Mouse (Mus musculus) neural tube, embryonic 12.5 days (tissue): ENCODE measurements around the gene Palm. TPM values are rescaled to one million over a fixed set of nuclear protein-coding genes. Genes with fewer than 3 reads are reported as not detected.
A peak's percentile ranks its signal among the peaks of the same experiment; 100 is the strongest.

ENCODE experiments used
- ATAC-seq: fragments of 200-750 bp; cut with Nextera tagmentation; 2 replicates; pipeline ENCODE4 v1.8.0; 2017; ENCODE audit warnings: low read depth, mild to moderate bottlenecking, moderate TSS enrichment, moderate library complexity; ENCODE audit not compliant: low FRiP score
- H3K27ac ChIP-seq: fragments of 300-500 bp; sonication (generic); 2 replicates; pipeline ENCODE4 v1.5.1; 2016
- H3K27me3 ChIP-seq: fragments of 300-500 bp; sonication (generic); replicated peaks from 2 replicates; pipeline ENCODE4 v1.6.1; 2016; ENCODE audit warnings: mild to moderate bottlenecking
- H3K36me3 ChIP-seq: fragments of 300-500 bp; sonication (generic); 2 replicates; pipeline ENCODE4 v1.6.1; 2016; ENCODE audit warnings: mild to moderate bottlenecking
- H3K4me1 ChIP-seq: fragments of 300-500 bp; sonication (generic); 2 replicates; pipeline ENCODE4 v1.6.1; 2016
- H3K4me2 ChIP-seq: fragments of 300-500 bp; sonication (generic); replicated peaks from 2 replicates; pipeline ENCODE4 v1.6.1; 2016; ENCODE audit warnings: mild to moderate bottlenecking
- H3K4me3 ChIP-seq: fragments of 300-500 bp; sonication (generic); 2 replicates; pipeline ENCODE4 v1.5.1; 2016
- H3K9ac ChIP-seq: fragments of 300-500 bp; sonication (generic); 2 replicates; pipeline ENCODE4 v1.6.1; 2016; ENCODE audit warnings: mild to moderate bottlenecking
- H3K9me3 ChIP-seq: fragments of 300-500 bp; sonication (generic); 2 replicates; pipeline ENCODE4 v1.6.1; 2016; ENCODE audit warnings: mild to moderate bottlenecking
- WGBS: fragments of 180-500 bp; shearing (Covaris S2); methylation state at CpG from one replicate; pipeline ENCODE4 v1.1.7; 2016; 5-methylcytosine and 5-hydroxymethylcytosine counted together
- polyA plus RNA-seq: library from polyadenylated mRNA; unstranded; fragments of >200 nt; fragmentation: Nextera tagmentation; extraction: Ambion mirVana; gene quantifications from 2 replicates; pipeline ENCODE4 v1.2.1, GENCODE M21; 2016

The Palm gene
- polyA plus RNA-seq, 1 experiment from 2014 or later, result 205 TPM

DNA sequence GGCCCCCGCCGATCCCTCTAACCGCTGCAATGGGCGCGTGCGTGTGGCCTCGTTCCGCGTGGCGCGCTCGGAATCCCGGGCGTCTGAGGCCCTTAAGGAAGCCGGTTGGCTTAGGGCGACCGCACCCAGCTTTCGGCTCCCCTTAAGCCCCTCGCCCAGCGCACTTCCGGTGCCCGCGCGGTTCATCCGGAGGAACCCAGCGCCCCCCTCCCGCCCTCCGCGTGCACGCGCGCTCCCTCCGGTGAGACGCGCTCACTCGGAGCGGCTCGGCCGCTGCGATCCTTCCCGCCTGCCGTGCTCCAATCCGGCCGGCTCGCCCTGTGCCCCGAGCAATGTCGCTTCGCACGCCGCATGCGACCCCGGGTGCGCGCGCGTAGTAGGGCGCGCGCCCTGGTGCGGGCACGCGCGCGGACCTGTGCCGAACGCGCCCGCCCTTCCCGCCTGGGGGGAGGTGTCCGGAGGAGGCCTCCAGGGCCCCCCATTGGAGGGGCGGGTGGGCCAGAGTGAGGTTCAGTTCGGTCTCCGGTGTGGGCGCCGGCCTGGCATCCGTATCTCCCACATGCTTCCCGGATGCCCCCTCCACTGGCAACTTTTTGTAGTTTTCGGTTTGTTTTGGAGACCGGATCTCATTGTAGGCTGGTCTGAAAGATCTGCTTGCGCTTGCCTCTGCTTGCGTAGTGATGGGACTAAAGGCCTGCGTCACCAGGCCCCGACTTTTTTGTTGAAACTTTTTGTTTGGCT, 61.6 kb downstream of the Palm start:
- Histone ChIP-seq H3K4me3 (peak overlapping the region; percentile 96), H3K9me3 (no peaks in the 10 kb centered on the region), H3K27ac (peak overlapping the region; percentile 99), H3K36me3 (peaks cover 35% of the 10 kb centered on the region), H3K4me2 (peak overlapping the region; percentile 100), H3K4me1 (peaks cover 60% of the 10 kb centered on the region), H3K9ac (peak overlapping the region; percentile 97), H3K27me3 (no peaks in the 10 kb centered on the region)
- WGBS, result under 1% methylated on average over 83 of the region's 83 CpGs
- peak; percentile 49 for ATAC-seq

DNA sequence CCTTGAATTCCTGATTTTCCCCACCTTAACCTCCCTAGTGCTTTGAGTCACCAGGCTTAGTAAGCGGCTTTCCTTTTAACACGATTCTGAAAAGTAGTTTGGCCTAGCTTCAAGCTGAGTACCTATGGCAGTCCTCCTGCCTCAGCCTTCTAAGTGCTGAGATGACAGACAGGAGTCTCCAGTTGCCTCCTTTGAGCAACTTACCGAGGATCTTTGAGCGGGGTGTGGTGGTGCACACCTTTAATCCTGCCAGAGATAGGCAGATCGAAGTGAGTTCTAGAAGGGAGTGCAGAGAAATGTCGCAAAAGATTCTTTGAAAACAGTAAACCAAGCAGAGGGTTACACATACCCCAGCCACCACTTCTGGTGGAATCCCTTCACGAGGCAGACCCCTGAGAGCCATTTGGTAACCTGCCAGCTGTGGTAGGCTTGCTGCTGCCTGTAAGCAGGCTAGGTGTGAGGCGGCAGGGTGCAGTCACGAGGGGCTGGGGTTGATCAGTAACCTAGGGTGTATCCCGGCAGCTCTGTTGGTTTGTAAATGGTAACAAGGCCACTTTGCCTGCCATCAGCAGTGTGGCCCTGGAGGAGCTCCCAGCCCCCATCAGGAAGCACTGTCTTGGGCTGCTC, 62.3 kb downstream of the Palm start:
- Histone ChIP-seq H3K4me3 (peak overlapping the region; percentile 96), H3K4me2 (peak overlapping the region; percentile 100), H3K36me3 (peaks cover 42% of the 10 kb centered on the region), H3K9me3 (no peaks in the 10 kb centered on the region), H3K27ac (no peak overlapping the region), H3K9ac (peak overlapping the region; percentile 97), H3K4me1 (peaks cover 60% of the 10 kb centered on the region), H3K27me3 (no peaks in the 10 kb centered on the region)
- ATAC-seq, result no peak
- 6% methylated on average over 10 of the region's 10 CpGs for WGBS

DNA sequence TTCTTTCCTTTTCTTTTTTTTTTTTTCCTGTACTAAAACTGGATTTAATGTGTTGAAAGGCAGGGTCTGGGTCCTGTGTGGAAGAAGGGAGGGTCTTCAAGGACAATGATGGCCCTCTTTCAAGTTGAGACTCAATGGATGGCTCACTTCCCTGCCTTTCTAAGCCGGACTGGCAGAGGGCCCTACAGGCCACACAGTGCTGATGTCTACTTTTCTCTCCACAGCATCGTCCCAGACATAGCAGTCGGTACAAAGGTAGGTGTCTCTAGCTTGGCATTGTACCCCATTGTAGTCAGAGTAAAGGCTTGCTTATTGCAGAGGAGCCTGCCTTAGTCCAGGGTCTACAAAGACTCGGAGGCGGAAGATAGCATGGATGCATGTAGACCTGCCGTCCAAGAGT, 62.9 kb downstream of the Palm start:
- no peak overlapping the region for H3K27ac ChIP-seq
- H3K4me3 ChIP-seq, result peak overlapping the region; percentile 96
- peak overlapping the region; percentile 97 for H3K9ac ChIP-seq
- peaks cover 48% of the 10 kb centered on the region for H3K36me3 ChIP-seq
- H3K4me1 ChIP-seq, result peaks cover 60% of the 10 kb centered on the region
- H3K9me3 ChIP-seq, result no peaks in the 10 kb centered on the region
- WGBS, result 57% methylated on average over 6 of the region's 6 CpGs
- H3K4me2 ChIP-seq, result peak overlapping the region; percentile 100
- H3K27me3 ChIP-seq, result no peaks in the 10 kb centered on the region
- ATAC-seq, result no peak

DNA sequence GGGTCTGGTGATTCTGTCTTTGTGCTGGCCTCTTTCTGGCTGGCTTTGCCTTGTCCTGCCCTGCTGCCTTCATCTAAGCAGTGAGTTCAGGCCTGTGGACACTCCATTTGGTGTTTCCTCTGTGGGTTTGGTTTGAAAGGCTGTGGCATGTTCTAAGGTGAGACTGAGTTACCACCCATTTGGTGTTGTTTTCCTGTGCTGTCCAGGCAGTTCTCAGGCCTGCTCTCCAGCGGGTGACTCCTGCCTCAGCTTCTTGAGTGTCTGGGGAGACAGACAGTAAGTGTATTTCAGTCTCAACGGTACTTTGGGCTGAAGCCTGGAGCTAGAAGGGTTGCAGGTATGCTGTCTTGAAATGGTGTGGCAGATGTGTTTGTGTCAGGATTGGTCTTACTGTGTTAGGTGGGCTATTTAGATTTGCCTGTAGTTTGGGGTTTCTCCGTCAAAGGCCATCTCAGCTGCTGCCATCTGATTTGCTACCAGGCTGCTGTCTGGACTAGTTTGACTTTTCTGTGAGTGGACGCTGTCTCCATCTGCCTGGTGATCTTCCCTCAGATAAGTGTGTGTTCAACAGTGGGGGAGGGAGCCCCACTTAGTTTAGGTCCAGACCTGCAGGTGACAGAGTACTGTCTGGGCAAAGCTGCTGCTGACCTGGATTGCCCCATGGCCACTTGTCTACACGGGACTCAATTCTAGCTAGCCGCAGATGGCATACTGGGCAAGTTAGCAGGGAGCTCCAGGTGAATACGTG, 63.5 kb downstream of the Palm start:
- Histone ChIP-seq H3K4me1 (peaks cover 54% of the 10 kb centered on the region), H3K9ac (peak overlapping the region; percentile 97), H3K27ac (peak overlapping the region; percentile 26; the same call in 1 of the 2 replicates), H3K9me3 (no peaks in the 10 kb centered on the region), H3K27me3 (no peaks in the 10 kb centered on the region), H3K36me3 (peaks cover 54% of the 10 kb centered on the region), H3K4me3 (peak overlapping the region; percentile 96), H3K4me2 (peak overlapping the region; percentile 100)
- ATAC-seq, result no peak
- 62% methylated on average over 7 of the region's 7 CpGs for WGBS

DNA sequence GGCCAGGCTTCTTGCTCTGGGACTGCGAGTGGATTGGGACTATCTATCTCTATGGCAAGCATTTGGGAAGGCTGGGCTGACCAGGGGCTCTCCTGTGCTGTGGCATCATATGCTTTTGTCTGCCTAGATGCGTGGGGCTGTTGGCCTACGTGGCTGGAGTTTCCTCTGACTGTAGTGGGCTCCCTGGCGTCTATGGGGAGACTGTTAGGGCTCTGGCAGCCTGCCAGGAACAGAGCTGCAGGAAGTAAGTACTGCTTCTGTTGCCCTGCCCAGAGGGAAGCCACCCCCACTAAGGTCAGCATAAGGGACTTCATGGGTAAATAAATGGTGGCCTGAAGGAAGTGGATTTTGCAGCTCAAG, 64.1 kb downstream of the Palm start:
- H3K36me3 ChIP-seq, result peaks cover 60% of the 10 kb centered on the region
- peak overlapping the region; percentile 96 for H3K4me3 ChIP-seq
- peak overlapping the region; percentile 26; the same call in 1 of the 2 replicates for H3K27ac ChIP-seq
- peaks cover 48% of the 10 kb centered on the region for H3K4me1 ChIP-seq
- H3K27me3 ChIP-seq, result no peaks in the 10 kb centered on the region
- WGBS, result 37% methylated on average over 4 of the region's 4 CpGs
- H3K9ac ChIP-seq, result peak overlapping the region; percentile 97
- peak overlapping the region; percentile 100 for H3K4me2 ChIP-seq
- no peak for ATAC-seq
- H3K9me3 ChIP-seq, result no peaks in the 10 kb centered on the region

DNA sequence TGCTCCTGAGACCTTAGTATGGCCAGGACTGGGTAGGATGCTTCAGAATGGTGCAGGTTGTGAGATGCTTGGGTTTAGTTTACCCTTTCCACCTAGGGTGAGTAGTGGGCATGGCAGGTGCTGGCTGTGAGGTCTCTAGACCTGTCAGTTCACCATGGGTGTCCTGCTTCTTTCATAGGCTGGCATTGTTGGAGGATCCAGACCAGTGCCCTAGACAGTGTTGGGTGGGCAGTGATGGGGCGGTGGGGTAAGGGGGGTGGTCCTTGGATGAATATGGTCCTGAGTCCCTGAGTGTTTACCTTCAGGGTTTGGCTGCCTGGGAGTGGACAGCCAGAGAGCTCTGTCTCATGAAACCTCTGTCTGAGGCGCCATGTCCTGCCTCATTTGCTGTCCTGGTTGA, 64.5 kb downstream of the Palm start:
- H3K36me3 ChIP-seq, result peaks cover 64% of the 10 kb centered on the region
- no peaks in the 10 kb centered on the region for H3K9me3 ChIP-seq
- H3K27ac ChIP-seq, result peak overlapping the region; percentile 26; the same call in 1 of the 2 replicates
- ATAC-seq, result no peak
- peak overlapping the region; percentile 96; the same call in 1 of the 2 replicates for H3K4me3 ChIP-seq
- H3K4me1 ChIP-seq, result peaks cover 44% of the 10 kb centered on the region
- 88% methylated on average over 2 of the region's 2 CpGs for WGBS
- H3K4me2 ChIP-seq, result peak overlapping the region; percentile 100
- H3K9ac ChIP-seq, result peak overlapping the region; percentile 97
- no peaks in the 10 kb centered on the region for H3K27me3 ChIP-seq

DNA sequence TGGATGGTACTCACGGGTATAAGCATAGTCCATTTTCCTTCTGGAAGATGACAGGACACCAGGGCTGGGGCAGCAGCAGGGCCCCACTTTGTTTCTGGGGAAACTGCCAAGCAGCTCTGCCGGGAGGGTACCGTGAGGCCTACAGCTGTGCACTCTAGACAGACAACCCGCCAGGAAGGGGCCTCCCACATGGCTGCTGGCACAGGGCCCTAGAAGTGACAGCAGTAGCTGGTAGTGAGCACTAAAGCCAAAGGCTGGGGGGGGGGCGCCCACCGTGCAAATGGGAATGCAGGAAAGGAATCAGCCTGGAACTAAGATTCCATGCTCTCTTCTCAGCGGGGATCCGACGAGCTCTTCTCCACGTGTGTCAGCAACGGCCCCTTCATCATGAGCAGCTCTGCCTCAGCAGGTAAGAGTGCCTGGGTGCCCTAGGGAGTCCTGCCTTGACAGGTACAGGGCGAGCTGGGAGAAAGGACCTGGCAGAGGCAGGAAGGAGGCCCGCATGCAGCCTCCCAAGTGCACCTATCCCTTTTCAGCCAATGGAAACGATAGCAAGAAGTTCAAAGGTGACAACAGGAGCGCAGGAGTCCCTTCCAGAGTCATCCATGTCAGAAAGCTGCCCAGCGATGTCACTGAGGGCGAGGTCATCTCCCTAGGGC, 65.2 kb downstream of the Palm start:
- no peak for ATAC-seq
- H3K9ac ChIP-seq, result peak overlapping the region; percentile 97; the same call in 1 of the 2 replicates
- no peaks in the 10 kb centered on the region for H3K27me3 ChIP-seq
- no peak overlapping the region for H3K4me3 ChIP-seq
- no peak overlapping the region for H3K27ac ChIP-seq
- H3K9me3 ChIP-seq, result no peaks in the 10 kb centered on the region
- 61% methylated on average over 17 of the region's 17 CpGs for WGBS
- H3K4me2 ChIP-seq, result peak overlapping the region; percentile 100
- peaks cover 38% of the 10 kb centered on the region for H3K4me1 ChIP-seq
- H3K36me3 ChIP-seq, result peaks cover 71% of the 10 kb centered on the region

DNA sequence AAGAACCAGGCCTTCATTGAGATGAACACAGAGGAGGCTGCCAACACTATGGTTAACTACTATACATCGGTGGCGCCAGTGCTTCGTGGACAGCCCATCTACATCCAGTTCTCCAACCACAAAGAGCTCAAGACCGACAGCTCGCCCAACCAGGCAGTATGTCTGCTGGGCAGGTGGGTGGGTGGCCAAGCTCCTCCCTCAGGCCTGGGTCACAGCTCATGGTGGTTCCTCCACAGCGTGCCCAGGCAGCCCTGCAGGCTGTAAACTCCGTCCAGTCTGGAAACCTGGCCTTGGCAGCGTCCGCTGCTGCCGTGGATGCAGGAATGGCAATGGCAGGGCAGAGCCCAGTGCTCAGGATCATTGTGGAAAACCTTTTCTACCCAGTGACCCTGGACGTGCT, 65.7 kb downstream of the Palm start:
- ATAC-seq, result no peak
- H3K4me3 ChIP-seq, result no peak overlapping the region
- peaks cover 38% of the 10 kb centered on the region for H3K4me1 ChIP-seq
- no peaks in the 10 kb centered on the region for H3K27me3 ChIP-seq
- 88% methylated on average over 11 of the region's 11 CpGs for WGBS
- H3K36me3 ChIP-seq, result peaks cover 75% of the 10 kb centered on the region
- H3K9ac ChIP-seq, result no peak overlapping the region
- H3K4me2 ChIP-seq, result no peak overlapping the region; the same call in 1 of the 2 replicates
- H3K9me3 ChIP-seq, result no peaks in the 10 kb centered on the region
- no peak overlapping the region for H3K27ac ChIP-seq

DNA sequence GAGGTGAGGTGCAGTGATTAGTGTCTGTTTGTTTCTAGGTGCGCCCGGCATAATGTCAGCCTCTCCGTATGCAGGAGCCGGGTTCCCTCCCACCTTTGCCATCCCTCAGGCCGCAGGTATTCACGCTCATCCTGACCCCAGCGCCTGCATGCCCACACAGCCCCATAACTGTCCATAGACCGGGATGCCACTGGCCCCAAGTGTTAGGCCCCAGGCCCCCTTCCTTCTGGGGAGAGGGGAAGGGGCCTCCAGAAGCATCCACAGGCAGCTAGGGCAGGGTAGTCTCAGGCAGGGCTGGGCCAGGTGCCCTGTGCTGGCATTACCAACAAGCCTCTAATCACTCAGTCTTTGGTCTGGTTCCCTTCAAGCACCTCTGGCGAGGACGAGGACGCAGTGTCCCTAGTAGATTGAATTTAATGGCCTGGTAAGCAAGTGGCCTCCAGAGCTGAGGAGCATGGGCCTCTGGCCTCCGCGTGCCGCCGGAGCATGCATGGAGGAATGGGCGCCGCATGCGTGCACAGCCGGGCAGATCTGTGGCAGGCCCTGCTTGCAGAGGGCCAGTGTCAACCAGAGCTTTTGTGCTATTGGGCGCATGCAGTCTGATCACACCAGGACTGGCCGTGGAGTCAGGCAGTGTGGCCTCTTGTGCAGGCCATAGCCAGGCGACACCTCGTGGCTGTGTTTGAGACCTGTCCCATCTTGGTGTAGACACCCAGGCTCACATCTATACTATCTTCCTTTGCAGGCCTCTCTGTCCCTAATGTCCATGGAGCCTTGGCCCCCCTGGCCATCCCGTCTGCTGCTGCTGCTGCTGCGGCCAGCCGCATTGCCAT, 66.9 kb downstream of the Palm start:
- 93% methylated on average over 26 of the region's 26 CpGs for WGBS
- Histone ChIP-seq H3K9me3 (no peaks in the 10 kb centered on the region), H3K27me3 (no peaks in the 10 kb centered on the region), H3K4me2 (no peak overlapping the region), H3K27ac (no peak overlapping the region), H3K9ac (no peak overlapping the region), H3K36me3 (peaks cover 86% of the 10 kb centered on the region), H3K4me1 (peaks cover 42% of the 10 kb centered on the region), H3K4me3 (no peak overlapping the region)
- no peak for ATAC-seq

DNA sequence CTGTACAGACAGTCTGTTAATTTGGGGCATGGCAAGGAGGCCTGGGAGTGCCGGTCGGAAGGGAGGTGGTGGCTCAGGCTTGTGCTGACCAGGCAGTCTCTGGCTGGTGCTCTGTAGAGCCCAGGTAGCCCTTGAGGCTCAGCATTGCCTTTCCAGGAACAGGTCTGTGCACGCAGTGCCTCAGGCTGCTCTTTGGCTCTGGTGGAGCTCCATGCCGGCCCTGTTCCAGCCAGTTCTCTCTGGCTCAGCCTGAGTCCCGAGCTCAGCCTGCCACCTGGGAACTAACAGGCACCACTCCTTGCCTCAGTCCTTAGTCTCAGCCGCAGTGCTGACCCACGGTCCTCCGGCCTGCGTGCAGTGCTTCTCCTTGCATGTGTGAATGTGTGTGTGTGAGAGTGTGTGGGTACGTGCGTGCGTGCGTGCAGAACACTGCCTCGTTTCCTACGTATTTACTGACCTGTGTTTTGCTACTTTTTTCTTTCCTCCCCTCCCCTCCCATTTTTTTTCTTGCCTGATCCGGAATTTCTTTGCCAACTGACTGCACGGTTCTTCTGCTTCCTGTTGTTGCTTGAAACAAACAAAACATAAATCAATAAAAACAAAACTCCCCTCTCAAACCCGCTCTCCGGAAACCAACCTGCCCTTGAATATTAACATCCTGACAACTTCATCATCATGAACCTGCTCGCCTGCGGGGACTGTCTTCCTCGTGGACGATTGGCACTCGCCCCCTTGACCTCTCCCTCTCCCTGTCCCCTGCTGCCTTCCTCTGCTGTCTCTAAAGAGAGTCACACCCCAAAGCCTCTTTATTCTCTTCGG, 68.1 kb downstream of the Palm start:
- ATAC-seq, result no peak
- Histone ChIP-seq H3K27me3 (no peaks in the 10 kb centered on the region), H3K36me3 (peaks cover 95% of the 10 kb centered on the region), H3K9ac (no peak overlapping the region), H3K27ac (no peak overlapping the region; the same call in 1 of the 2 replicates), H3K9me3 (no peaks in the 10 kb centered on the region), H3K4me3 (no peak overlapping the region), H3K4me2 (no peak overlapping the region), H3K4me1 (peaks cover 39% of the 10 kb centered on the region)
- 80% methylated on average over 25 of the region's 25 CpGs for WGBS
